Comparison of ENCODE assay signal across 9 mouse cellular contexts in the genomic region with DNA sequence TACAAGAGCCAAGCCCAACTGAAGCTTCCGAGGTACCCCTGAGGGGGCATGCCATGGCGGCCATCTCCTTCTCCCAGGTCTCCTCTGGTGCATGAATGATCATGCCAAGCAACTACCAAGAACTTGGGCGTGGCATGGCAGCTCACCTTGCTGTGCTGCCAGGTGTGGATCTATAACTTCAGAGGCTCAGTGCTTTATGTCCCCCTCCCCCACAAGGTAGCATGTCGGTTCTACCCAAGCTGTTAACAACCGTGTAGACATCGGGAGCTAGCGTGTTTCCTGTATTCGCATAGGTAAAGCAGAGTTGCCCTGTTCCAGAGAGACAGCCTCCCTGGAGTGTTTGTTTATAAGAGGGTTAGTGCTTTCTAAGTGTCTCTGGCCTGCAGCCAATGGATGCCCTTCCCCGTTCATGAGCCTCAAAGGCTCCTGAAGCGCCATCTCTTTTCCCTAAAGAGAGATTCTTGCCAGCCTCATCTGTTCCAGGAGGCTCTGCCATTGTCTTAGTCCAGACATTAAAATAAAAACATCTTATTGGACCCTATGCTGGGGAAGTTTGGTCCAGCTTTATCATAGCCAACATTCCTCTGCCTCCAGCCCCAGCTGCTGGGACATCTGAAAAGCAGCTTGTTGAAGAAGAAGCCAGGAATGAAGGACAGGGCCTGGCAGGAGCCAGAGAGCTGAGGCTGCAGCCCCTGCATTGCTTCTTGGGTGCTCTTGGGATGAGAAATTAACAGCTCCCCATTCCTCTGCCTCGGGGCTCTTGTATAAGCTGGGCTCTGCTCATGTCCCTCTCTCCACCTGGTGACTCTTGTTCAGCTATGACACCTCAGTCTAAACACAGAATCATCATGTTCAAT.
DNase-seq lines count a peak whose midpoint lies in the region; ATAC-seq and TF ChIP-seq lines count a peak whose summit lies in the region.
"Had no signal": no experiment of that assay in that cellular context is flagged by ENCODE, and none has a peak within 500 bp of the region (broad histone marks: within the 10 kb centered on the region; RNA-seq: fewer than 3 reads in every experiment).

No protein-coding gene starts in this region.

- 70% methylated on average over 11 of the region's 11 CpGs for WGBS in forebrain, embryonic 14.5 days
- 84% methylated on average over 11 of the region's 11 CpGs for WGBS in forebrain, embryonic 10.5 days
- 82% methylated on average over 11 of the region's 11 CpGs for WGBS in midbrain, embryonic 12.5 days
- WGBS in midbrain, postnatal 0 days = 68% methylated on average over 11 of the region's 11 CpGs
- 76% methylated on average over 11 of the region's 11 CpGs for WGBS in limb, embryonic 10.5 days
- WGBS in stomach, embryonic 16.5 days = 41% methylated on average over 11 of the region's 11 CpGs
- 69% methylated on average over 11 of the region's 11 CpGs for WGBS in liver, postnatal 0 days (ENCODE audit: insufficient replicate concordance)

- H3K9ac ChIP-seq in forebrain, embryonic 14.5 days (ENCODE audit: low read length) = peak overlapping the region; percentile 10; the same call in 1 of the 2 replicates
- no peak overlapping the region for H3K9ac ChIP-seq in midbrain, embryonic 12.5 days (replicated peaks)
- no peak overlapping the region for H3K9ac ChIP-seq in midbrain, postnatal 0 days (replicated peaks; ENCODE audit: low read length, poor library complexity, severe bottlenecking)
- peak overlapping the region; percentile 25 for H3K9ac ChIP-seq in stomach, embryonic 16.5 days (ENCODE audit: low read length)
- H3K9ac ChIP-seq in liver, postnatal 0 days (replicated peaks) = no peak overlapping the region
- H3K9ac ChIP-seq: liver, embryonic 14.5 days had no signal

- H3K4me1 ChIP-seq in forebrain, embryonic 14.5 days (ENCODE audit: control insufficient read depth, insufficient read depth, low read length) = no peaks in the 10 kb centered on the region
- H3K4me1 ChIP-seq in forebrain, embryonic 10.5 days = peaks cover 17% of the 10 kb centered on the region
- no peaks in the 10 kb centered on the region for H3K4me1 ChIP-seq in midbrain, embryonic 12.5 days
- H3K4me1 ChIP-seq in midbrain, postnatal 0 days (ENCODE audit: insufficient read depth, low read length) = no peaks in the 10 kb centered on the region
- H3K4me1 ChIP-seq in limb, embryonic 10.5 days = peaks cover 27% of the 10 kb centered on the region
- H3K4me1 ChIP-seq in stomach, embryonic 16.5 days (ENCODE audit: control insufficient read depth, insufficient read depth, low read length) = peaks cover 35% of the 10 kb centered on the region
- no peaks in the 10 kb centered on the region for H3K4me1 ChIP-seq in liver, postnatal 0 days (ENCODE audit: insufficient read depth)

- no peak overlapping the region for H3K4me2 ChIP-seq in forebrain, embryonic 14.5 days (ENCODE audit: low read length)
- no peak overlapping the region for H3K4me2 ChIP-seq in midbrain, embryonic 12.5 days (replicated peaks)
- H3K4me2 ChIP-seq in midbrain, postnatal 0 days (ENCODE audit: low read depth, low read length, poor library complexity, severe bottlenecking) = no peak overlapping the region
- H3K4me2 ChIP-seq in stomach, embryonic 16.5 days (ENCODE audit: low read depth, low read length) = no peak overlapping the region
- no peak overlapping the region for H3K4me2 ChIP-seq in liver, postnatal 0 days (ENCODE audit: low read depth, low read length)

- ATAC-seq in forebrain, embryonic 14.5 days = no peak
- 0 out of 2 replicates have a peak, but pooled peaks have one; percentile 6 for ATAC-seq in midbrain, embryonic 12.5 days (ENCODE audit: low FRiP score, low read depth)
- no peak for ATAC-seq in midbrain, postnatal 0 days (ENCODE audit: low FRiP score)
- no peak for ATAC-seq in stomach, embryonic 16.5 days (ENCODE audit: insufficient read depth, low FRiP score)
- no peak for ATAC-seq in liver, postnatal 0 days

- no peaks in the 10 kb centered on the region for H3K9me3 ChIP-seq in forebrain, embryonic 14.5 days (replicated peaks; ENCODE audit: control insufficient read depth, low read length)
- H3K9me3 ChIP-seq in forebrain, embryonic 10.5 days = no peaks in the 10 kb centered on the region
- no peaks in the 10 kb centered on the region for H3K9me3 ChIP-seq in midbrain, embryonic 12.5 days
- no peaks in the 10 kb centered on the region for H3K9me3 ChIP-seq in midbrain, postnatal 0 days (ENCODE audit: low read length)
- H3K9me3 ChIP-seq in limb, embryonic 10.5 days (replicated peaks) = no peaks in the 10 kb centered on the region
- H3K9me3 ChIP-seq in stomach, embryonic 16.5 days (replicated peaks; ENCODE audit: control insufficient read depth, low read length) = no peaks in the 10 kb centered on the region
- H3K9me3 ChIP-seq in liver, postnatal 0 days (ENCODE audit: low read length) = no peaks in the 10 kb centered on the region

- no peak for TF ChIP-seq CTCF in midbrain, postnatal 0 days (IDR thresholded peaks at IDR 0.05)
- no peak for TF ChIP-seq CTCF in liver, postnatal 0 days (IDR thresholded peaks at IDR 0.05; ENCODE audit: low read depth)

- H3K36me3 ChIP-seq in forebrain, embryonic 14.5 days (ENCODE audit: control insufficient read depth, insufficient read depth, low read length) = no peaks in the 10 kb centered on the region
- no peaks in the 10 kb centered on the region for H3K36me3 ChIP-seq in forebrain, embryonic 10.5 days (replicated peaks)
- no peaks in the 10 kb centered on the region for H3K36me3 ChIP-seq in midbrain, embryonic 12.5 days
- H3K36me3 ChIP-seq in midbrain, postnatal 0 days (ENCODE audit: insufficient read depth, low read length) = no peaks in the 10 kb centered on the region
- no peaks in the 10 kb centered on the region for H3K36me3 ChIP-seq in limb, embryonic 10.5 days
- H3K36me3 ChIP-seq in stomach, embryonic 16.5 days (ENCODE audit: control insufficient read depth, insufficient read depth, low read length) = no peaks in the 10 kb centered on the region
- no peaks in the 10 kb centered on the region for H3K36me3 ChIP-seq in liver, postnatal 0 days (replicated peaks; ENCODE audit: insufficient read depth, low read length)

- H3K27me3 ChIP-seq in forebrain, embryonic 14.5 days (replicated peaks; ENCODE audit: control insufficient read depth, insufficient read depth, low read length) = no peaks in the 10 kb centered on the region
- H3K27me3 ChIP-seq in forebrain, embryonic 10.5 days (ENCODE audit: poor library complexity, severe bottlenecking) = no peaks in the 10 kb centered on the region
- H3K27me3 ChIP-seq in midbrain, embryonic 12.5 days = no peaks in the 10 kb centered on the region
- no peaks in the 10 kb centered on the region for H3K27me3 ChIP-seq in midbrain, postnatal 0 days (ENCODE audit: insufficient read depth, low read length)
- no peaks in the 10 kb centered on the region for H3K27me3 ChIP-seq in limb, embryonic 10.5 days (ENCODE audit: low read depth, poor library complexity, severe bottlenecking)
- H3K27me3 ChIP-seq in stomach, embryonic 16.5 days (ENCODE audit: control insufficient read depth, insufficient read depth, low read length) = no peaks in the 10 kb centered on the region
- no peaks in the 10 kb centered on the region for H3K27me3 ChIP-seq in liver, postnatal 0 days (ENCODE audit: insufficient read depth, low read length)

- no peak overlapping the region for H3K4me3 ChIP-seq in forebrain, embryonic 14.5 days (ENCODE audit: low read depth, low read length)
- no peak overlapping the region for H3K4me3 ChIP-seq in forebrain, embryonic 10.5 days
- H3K4me3 ChIP-seq in midbrain, embryonic 12.5 days = no peak overlapping the region
- no peak overlapping the region for H3K4me3 ChIP-seq in midbrain, postnatal 0 days (ENCODE audit: low read depth, low read length)
- no peak overlapping the region for H3K4me3 ChIP-seq in limb, embryonic 10.5 days
- no peak overlapping the region for H3K4me3 ChIP-seq in stomach, embryonic 16.5 days (replicated peaks; ENCODE audit: low read length)
- no peak overlapping the region for H3K4me3 ChIP-seq in liver, postnatal 0 days (ENCODE audit: low read depth, low read length)

- TF ChIP-seq EP300 in liver, postnatal 0 days (IDR thresholded peaks at IDR 0.05; ENCODE audit: low read depth) = no peak

- peak; percentile 34 for DNase-seq in forebrain, embryonic 14.5 days (ENCODE audit: low spot score)
- no peak for DNase-seq in forebrain, embryonic 10.5 days (ENCODE audit: extremely low spot score, low spot score)
- DNase-seq in midbrain, postnatal 0 days (ENCODE audit: low spot score) = no peak
- DNase-seq in limb, embryonic 10.5 days (ENCODE audit: low spot score) = no peak
- DNase-seq in testis, postnatal 10 days (ENCODE audit: low spot score) = no peak
- no peak for DNase-seq in liver, postnatal 0 days

- H3K27ac ChIP-seq in forebrain, embryonic 14.5 days (ENCODE audit: low read depth, low read length) = no peak overlapping the region
- no peak overlapping the region for H3K27ac ChIP-seq in forebrain, embryonic 10.5 days
- no peak overlapping the region for H3K27ac ChIP-seq in midbrain, embryonic 12.5 days (replicated peaks)
- H3K27ac ChIP-seq in midbrain, postnatal 0 days (ENCODE audit: low read depth, low read length) = no peak overlapping the region
- peak overlapping the region; percentile 74 for H3K27ac ChIP-seq in limb, embryonic 10.5 days
- H3K27ac ChIP-seq in stomach, embryonic 16.5 days (ENCODE audit: low read length) = peak overlapping the region; percentile 75
- H3K27ac ChIP-seq in liver, postnatal 0 days (ENCODE audit: low read depth) = no peak overlapping the region
- H3K27ac ChIP-seq: liver, embryonic 14.5 days had no signal

Comparison
In these comparisons a context has a peak if more than half of its experiments do, and no peak if none do; other contexts are left out.
1. H3K27ac ChIP-seq: peak in limb, embryonic 10.5 days (single experiment) and stomach, embryonic 16.5 days (single experiment); none in forebrain, embryonic 14.5 days (single experiment), forebrain, embryonic 10.5 days (single experiment), midbrain, embryonic 12.5 days (single experiment), midbrain, postnatal 0 days (single experiment) and liver, postnatal 0 days (single experiment).
2. H3K9ac ChIP-seq: peak in forebrain, embryonic 14.5 days (single experiment) and stomach, embryonic 16.5 days (single experiment); none in midbrain, embryonic 12.5 days (single experiment), midbrain, postnatal 0 days (single experiment) and liver, postnatal 0 days (single experiment).